Mouse (Mus musculus): Measurements from ENCODE around the gene Vkorc1l1. TPM values are rescaled to one million over a fixed set of nuclear protein-coding genes. Genes with fewer than 3 reads are reported as not detected.
"Not testable (repeated sequence)": the region's sequence is repeated elsewhere in the genome, so short reads cannot be mapped to it uniquely, and the experiment has no call there.

The Vkorc1l1 gene
- polyA plus RNA-seq (2012; rRNA removed) = 9.7 and 19.5 TPM in 2 replicates

GRCm38 (mm10) chr5:129941495-129942045 lies at the start of gene Vkorc1l1:
Gene Vkorc1l1 (plus strand): TSS chr5:129941970.
- H3K4me3 ChIP-seq (replicated peaks; ENCODE audit: extremely low read depth, low read depth, low read length) = peak within 1 kb of the TSS; percentile 77
- TF ChIP-seq CTCF (IDR thresholded peaks at IDR 0.05; ENCODE audit: insufficient read depth, low read length) (no peak), POLR2A (IDR thresholded peaks at IDR 0.05; ENCODE audit: borderline replicate concordance, extremely low read depth, low read depth, low read length) (no peak)
- peak; percentile 99 for DNase-seq
- 2% methylated on average over 59 of the region's 59 CpGs for WGBS
- H3K4me1 ChIP-seq (ENCODE audit: control insufficient read depth, insufficient read depth, low read length) = peaks cover 4% of the 10 kb centered on the region

GRCm38 (mm10) chr5:129895198-129896088 lies 46.3 kb upstream of the Vkorc1l1 start, which contains the start of gene Zbed5:
Gene Zbed5 (plus strand): TSS chr5:129895723.
- TF ChIP-seq POLR2A (IDR thresholded peaks at IDR 0.05; ENCODE audit: borderline replicate concordance, extremely low read depth, low read depth, low read length) (no peak), CTCF (IDR thresholded peaks at IDR 0.05; ENCODE audit: insufficient read depth, low read length) (no peak)
- H3K4me1 ChIP-seq (ENCODE audit: control insufficient read depth, insufficient read depth, low read length) = no peaks in the 10 kb centered on the region
- DNase-seq = peak; percentile 84
- peak within 1 kb of the TSS; percentile 75 for H3K4me3 ChIP-seq (replicated peaks; ENCODE audit: extremely low read depth, low read depth, low read length)
- 2% methylated on average over 44 of the region's 44 CpGs for WGBS

- H3K4me1 ChIP-seq (ENCODE audit: control insufficient read depth, insufficient read depth, low read length) = no peaks in the 10 kb centered on the region
- DNase-seq = no peak
- WGBS = 100% methylated on average over 1 of the region's 1 CpGs
- TF ChIP-seq CTCF (IDR thresholded peaks at IDR 0.05; ENCODE audit: insufficient read depth, low read length) (no peak), POLR2A (IDR thresholded peaks at IDR 0.05; ENCODE audit: borderline replicate concordance, extremely low read depth, low read depth, low read length) (no peak)
- H3K4me3 ChIP-seq (replicated peaks; ENCODE audit: extremely low read depth, low read depth, low read length) = no peak within 1 kb of the TSS
Observed at GRCm38 (mm10) chr5:129898449-129898848, 43.3 kb upstream of the Vkorc1l1 start, which contains the start of gene Phkg1. Gene Phkg1 (minus strand): TSS chr5:129898549.

- no peak for DNase-seq
- TF ChIP-seq CTCF (IDR thresholded peaks at IDR 0.05; ENCODE audit: insufficient read depth, low read length) = no peak
- TF ChIP-seq POLR2A (IDR thresholded peaks at IDR 0.05; ENCODE audit: borderline replicate concordance, extremely low read depth, low read depth, low read length) = no peak
- Histone ChIP-seq H3K4me1 (ENCODE audit: control insufficient read depth, insufficient read depth, low read length) (no peaks in the 10 kb centered on the region; the same call in 1 of the 2 replicates), H3K4me3 (replicated peaks; ENCODE audit: extremely low read depth, low read depth, low read length) (no peak overlapping the region)
- 27% methylated on average over 4 of the region's 4 CpGs for WGBS
Observed at GRCm38 (mm10) chr5:129907775-129908174, 34.0 kb upstream of the Vkorc1l1 start.

- no peaks in the 10 kb centered on the region; the same call in 1 of the 2 replicates for H3K4me1 ChIP-seq (ENCODE audit: control insufficient read depth, insufficient read depth, low read length)
- TF ChIP-seq CTCF (IDR thresholded peaks at IDR 0.05; ENCODE audit: insufficient read depth, low read length) (no peak), POLR2A (IDR thresholded peaks at IDR 0.05; ENCODE audit: borderline replicate concordance, extremely low read depth, low read depth, low read length) (peak; percentile 68; the same call in 1 of the 2 replicates)
- peak; percentile 89 for DNase-seq
- WGBS = under 1% methylated on average over 63 of the region's 63 CpGs
- H3K4me3 ChIP-seq (replicated peaks; ENCODE audit: extremely low read depth, low read depth, low read length) = peak within 1 kb of the TSS; percentile 70
Observed at GRCm38 (mm10) chr5:129908242-129908965, 33.4 kb upstream of the Vkorc1l1 start, which contains the start of gene Nupr1l. Gene Nupr1l (plus strand): TSS chr5:129908540.

GRCm38 (mm10) chr5:129909147-129909546 lies 32.6 kb upstream of the Vkorc1l1 start:
- WGBS = 69% methylated on average over 9 of the region's 9 CpGs

GRCm38 (mm10) chr5:129909591-129909990 lies 32.2 kb upstream of the Vkorc1l1 start:
- DNase-seq = no peak
- no peaks in the 10 kb centered on the region; the same call in 1 of the 2 replicates for H3K4me1 ChIP-seq (ENCODE audit: control insufficient read depth, insufficient read depth, low read length)
- 77% methylated on average over 7 of the region's 7 CpGs for WGBS
- H3K4me3 ChIP-seq (replicated peaks; ENCODE audit: extremely low read depth, low read depth, low read length) = no peak overlapping the region
- TF ChIP-seq POLR2A (IDR thresholded peaks at IDR 0.05; ENCODE audit: borderline replicate concordance, extremely low read depth, low read depth, low read length) (no peak), CTCF (IDR thresholded peaks at IDR 0.05; ENCODE audit: insufficient read depth, low read length) (no peak)

More at GRCm38 (mm10) chr5:129909147-129909546, 32.6 kb upstream of the Vkorc1l1 start:
- Histone ChIP-seq H3K4me3 (replicated peaks; ENCODE audit: extremely low read depth, low read depth, low read length) (peak overlapping the region; percentile 8), H3K4me1 (ENCODE audit: control insufficient read depth, insufficient read depth, low read length) (no peaks in the 10 kb centered on the region; the same call in 1 of the 2 replicates)
- no peak for TF ChIP-seq POLR2A (IDR thresholded peaks at IDR 0.05; ENCODE audit: borderline replicate concordance, extremely low read depth, low read depth, low read length)
- no peak for TF ChIP-seq CTCF (IDR thresholded peaks at IDR 0.05; ENCODE audit: insufficient read depth, low read length)
- DNase-seq = no peak

- DNase-seq = peak; percentile 18
- 33% methylated on average over 2 of the region's 2 CpGs for WGBS
- Histone ChIP-seq H3K4me3 (replicated peaks; ENCODE audit: extremely low read depth, low read depth, low read length) (no peak overlapping the region), H3K4me1 (ENCODE audit: control insufficient read depth, insufficient read depth, low read length) (no peaks in the 10 kb centered on the region; the same call in 1 of the 2 replicates)
- TF ChIP-seq CTCF (IDR thresholded peaks at IDR 0.05; ENCODE audit: insufficient read depth, low read length) (peak; percentile 60), POLR2A (IDR thresholded peaks at IDR 0.05; ENCODE audit: borderline replicate concordance, extremely low read depth, low read depth, low read length) (no peak)
Observed at GRCm38 (mm10) chr5:129914024-129914423, 27.7 kb upstream of the Vkorc1l1 start.

GRCm38 (mm10) chr5:129915491-129915890 lies 26.3 kb upstream of the Vkorc1l1 start:
- not testable (repeated sequence) for H3K4me3 ChIP-seq (replicated peaks; ENCODE audit: extremely low read depth, low read depth, low read length); DNase-seq; H3K4me1 ChIP-seq (ENCODE audit: control insufficient read depth, insufficient read depth, low read length)
- WGBS = 74% methylated on average over 11 of the region's 11 CpGs

All from lung, adult 2 months (tissue).